Mouse (Mus musculus) olfactory bulb, adult 2 months (tissue): Measurements from ENCODE around the gene Aox3. TPM values are rescaled to one million over a fixed set of nuclear protein-coding genes. Genes with fewer than 3 reads are reported as not detected.

Source experiments
- H3K27ac ChIP-seq: fragments of 200-500 bp; 2 replicates; pipeline ENCODE4 v1.5.1; 2012; ENCODE audit warnings: low read depth, low read length; ENCODE audit not compliant: insufficient read depth
- H3K4me1 ChIP-seq: fragments of 200-500 bp; 2 replicates; pipeline ENCODE4 v1.6.1; 2012; ENCODE audit warnings: low read length; ENCODE audit not compliant: control insufficient read depth, insufficient read depth
- H3K4me3 ChIP-seq: fragments of 200-500 bp; 2 replicates; pipeline ENCODE4 v1.5.1; 2012; ENCODE audit warnings: mild to moderate bottlenecking, low read depth, low read length, moderate library complexity; ENCODE audit not compliant: insufficient read depth
- CTCF ChIP-seq: fragments of 200-500 bp; IDR thresholded peaks from 2 replicates; pipeline ENCODE4 v1.5.1; 2012; ENCODE audit warnings: low read depth, mild to moderate bottlenecking, low read length, moderate library complexity; ENCODE audit not compliant: insufficient read depth
- POLR2A ChIP-seq: fragments of 200-500 bp; IDR thresholded peaks from 2 replicates; pipeline ENCODE4 v1.6.1; 2012; ENCODE audit warnings: mild to moderate bottlenecking, low read depth, low read length, moderate library complexity; ENCODE audit not compliant: insufficient read depth
- WGBS: fragments of 180-500 bp; shearing (Covaris S2); methylation state at CpG from one replicate; pipeline ENCODE4 v1.1.7; 2018; 5-methylcytosine and 5-hydroxymethylcytosine counted together
- polyA plus RNA-seq: library from polyadenylated mRNA; stranded (reverse); fragments of >200 nt; gene quantifications from 2 replicates; pipeline ENCODE4 v1.2.4, GENCODE M21; 2012; ENCODE audit warnings: low replicate concordance; ENCODE audit not compliant: missing spikeins, insufficient read depth, insufficient read length

Gene Aox3
- polyA plus RNA-seq, 1 experiment, result not detected

DNA sequence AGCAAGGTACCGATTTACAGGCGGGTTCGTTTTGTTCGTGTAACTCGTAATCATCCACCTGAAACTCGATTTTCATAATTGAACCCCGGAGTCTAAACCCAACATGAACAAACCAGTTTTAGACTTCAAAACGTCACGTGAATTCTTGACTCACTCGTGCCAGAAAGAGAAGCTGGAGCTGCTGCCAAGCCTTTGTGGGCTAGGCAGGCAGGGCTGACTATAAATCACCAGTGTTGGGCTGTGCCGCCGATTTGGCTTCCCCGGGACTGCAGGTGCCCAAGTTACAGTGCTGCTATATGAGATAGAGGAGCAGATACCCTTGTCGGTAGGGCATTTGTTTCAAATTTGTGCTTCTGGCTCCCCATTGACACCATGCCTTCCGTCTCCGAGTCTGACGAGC is 97.3 kb downstream of the Aox3 start, which contains the start of gene Aox4:
TSS of gene Aox4 (plus strand) at position 195 of the 400 bp plus-strand sequence.
- Histone ChIP-seq H3K4me1 (peaks cover 11% of the 10 kb centered on the region), H3K4me3 (peak within 1 kb of the TSS; percentile 9; the same call in 1 of the 2 replicates), H3K27ac (no peak within 1 kb of the TSS)
- 30% methylated on average over 17 of the region's 17 CpGs for WGBS
- no peak for TF ChIP-seq CTCF
- TF ChIP-seq POLR2A, result no peak

DNA sequence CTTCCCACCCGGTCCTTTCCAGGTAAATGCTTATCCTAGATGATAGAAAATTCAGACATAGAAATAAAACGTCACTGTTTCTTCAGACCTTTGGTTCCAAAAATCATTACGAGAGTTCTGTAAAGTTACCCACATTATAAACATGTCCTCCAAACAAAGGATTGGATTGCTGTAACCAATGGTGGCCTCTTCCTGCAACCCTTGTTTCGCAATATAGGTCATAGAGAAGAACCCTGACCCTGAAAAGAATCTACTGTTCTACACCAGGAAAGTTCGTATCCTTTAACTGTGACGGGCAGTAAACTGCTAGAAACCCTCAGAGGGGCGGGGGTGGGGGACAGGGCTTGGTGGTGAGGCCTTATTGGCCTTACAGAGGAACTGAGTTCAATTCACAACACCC is 99.9 kb downstream of the Aox3 start:
- no peak overlapping the region for H3K4me3 ChIP-seq
- H3K4me1 ChIP-seq, result peaks cover 11% of the 10 kb centered on the region
- no peak for TF ChIP-seq POLR2A
- TF ChIP-seq CTCF, result no peak
- 96% methylated on average over 7 of the region's 7 CpGs for WGBS
- no peak overlapping the region for H3K27ac ChIP-seq

DNA sequence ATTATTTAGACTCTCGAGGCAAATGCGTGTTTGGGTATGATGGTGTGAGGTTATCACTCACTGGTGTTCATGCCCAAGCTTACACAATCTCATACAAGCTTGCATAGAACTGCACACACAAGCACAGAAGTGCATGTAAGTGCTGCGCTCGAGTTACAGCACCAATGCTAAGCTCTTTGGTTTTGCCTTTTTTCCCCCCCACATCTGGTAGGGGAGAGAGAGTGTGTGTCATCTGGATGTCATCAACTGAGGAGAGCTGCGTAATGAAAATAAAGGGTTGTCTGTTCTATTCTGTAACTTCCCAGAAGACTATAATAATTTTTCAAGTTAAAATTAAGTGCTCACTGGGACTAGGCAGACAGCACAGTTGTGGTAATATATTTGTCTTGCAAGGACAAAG is 100.9 kb downstream of the Aox3 start:
- 72% methylated on average over 5 of the region's 5 CpGs for WGBS
- no peak overlapping the region for H3K27ac ChIP-seq
- H3K4me3 ChIP-seq, result no peak overlapping the region
- no peak for TF ChIP-seq CTCF
- TF ChIP-seq POLR2A, result no peak
- peaks cover 11% of the 10 kb centered on the region for H3K4me1 ChIP-seq

DNA sequence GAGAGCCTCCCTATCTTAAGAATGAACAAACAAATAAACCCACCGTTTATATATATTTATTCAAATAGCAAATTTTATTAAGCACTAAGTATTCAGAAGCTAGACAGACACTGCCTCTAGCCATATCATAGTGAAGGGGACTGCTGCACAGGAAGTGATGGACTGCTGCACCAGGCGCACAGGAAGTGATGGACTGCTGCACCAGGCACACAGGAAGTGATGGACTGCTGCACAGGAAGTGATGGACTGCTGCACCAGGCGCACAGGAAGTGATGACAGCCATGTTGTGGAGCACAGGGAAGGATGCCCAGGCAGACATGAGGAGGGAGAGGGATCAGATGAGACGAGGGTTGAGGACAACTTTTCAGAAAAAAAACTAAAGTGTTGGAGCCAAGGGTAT is 102.4 kb downstream of the Aox3 start:
- WGBS, result 92% methylated on average over 4 of the region's 4 CpGs
- H3K4me3 ChIP-seq, result no peak overlapping the region
- TF ChIP-seq CTCF (no peak), POLR2A (no peak)
- no peak overlapping the region for H3K27ac ChIP-seq
- H3K4me1 ChIP-seq, result peaks cover 8% of the 10 kb centered on the region

DNA sequence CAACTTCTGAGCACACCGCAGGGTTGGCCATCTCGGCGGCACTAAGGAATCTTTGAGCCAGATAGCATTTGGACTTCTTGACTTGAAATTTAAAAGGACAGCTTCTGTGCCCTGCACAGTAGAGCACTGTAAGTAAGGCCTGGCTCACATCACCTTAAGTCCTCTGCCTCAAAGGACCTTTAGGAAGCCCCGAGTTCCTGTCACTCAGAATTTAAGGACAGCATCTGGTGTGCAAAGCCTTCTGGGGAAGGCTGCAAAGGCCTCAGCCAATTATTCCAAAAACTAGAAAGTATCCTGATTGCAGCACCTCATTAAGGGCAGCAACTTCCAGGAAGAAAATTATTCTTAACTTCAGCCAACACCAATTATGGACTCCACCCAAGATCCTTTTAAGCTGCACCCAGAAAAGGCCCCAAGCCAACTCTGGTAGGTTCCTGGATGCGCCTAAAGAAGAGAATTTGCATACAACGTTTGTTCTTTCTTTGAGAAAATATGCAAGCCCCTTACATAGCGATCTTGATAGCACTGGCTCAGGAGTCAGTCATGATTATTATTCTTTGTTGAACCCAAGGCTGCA is 103.1 kb downstream of the Aox3 start:
- WGBS, result 60% methylated on average over 7 of the region's 7 CpGs
- no peak for TF ChIP-seq POLR2A
- TF ChIP-seq CTCF, result no peak
- Histone ChIP-seq H3K4me1 (peaks cover 3% of the 10 kb centered on the region), H3K4me3 (no peak overlapping the region), H3K27ac (no peak overlapping the region)

DNA sequence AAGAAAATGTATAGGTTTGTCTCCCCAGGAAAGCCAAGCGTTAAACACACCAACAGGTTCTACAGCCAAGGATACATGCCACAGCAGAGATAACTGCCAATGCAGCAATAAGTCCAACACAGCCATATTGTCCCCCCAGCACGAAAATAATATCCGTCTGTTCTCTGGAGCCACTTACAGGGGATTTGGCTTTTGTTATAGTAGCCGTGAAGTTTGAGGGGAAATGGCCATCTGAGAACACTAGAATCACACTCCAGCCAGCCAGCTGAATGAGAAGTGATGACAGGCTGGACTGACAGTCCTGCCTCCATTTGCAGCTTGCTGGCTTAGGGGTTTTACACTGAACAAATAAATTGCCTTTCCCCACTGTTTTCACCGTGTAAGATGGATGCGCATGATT is 108.1 kb downstream of the Aox3 start:
- Histone ChIP-seq H3K4me1 (no peaks in the 10 kb centered on the region), H3K4me3 (no peak overlapping the region), H3K27ac (no peak overlapping the region)
- WGBS, result 64% methylated on average over 6 of the region's 6 CpGs
- TF ChIP-seq CTCF (no peak), POLR2A (no peak)

DNA sequence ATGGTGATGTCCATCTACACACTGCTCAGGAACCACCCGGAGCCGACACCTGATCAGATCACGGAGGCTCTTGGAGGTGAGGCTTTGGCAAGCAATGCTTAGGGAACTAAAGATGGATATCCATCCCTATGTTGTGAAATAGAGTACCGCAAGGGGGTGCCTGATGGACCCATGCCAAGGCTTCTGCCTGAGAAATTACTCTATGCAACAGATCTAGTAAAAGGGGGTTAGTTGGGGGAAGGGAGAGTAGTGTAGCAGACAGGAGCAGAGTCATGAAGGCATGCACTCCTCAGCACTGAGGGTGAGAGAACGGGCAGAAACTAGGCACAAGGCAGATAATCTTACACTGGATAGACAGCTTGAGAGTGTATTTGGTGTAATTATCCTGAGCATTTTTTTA is 108.9 kb downstream of the Aox3 start:
- H3K4me1 ChIP-seq, result no peaks in the 10 kb centered on the region
- H3K4me3 ChIP-seq, result no peak overlapping the region
- no peak overlapping the region for H3K27ac ChIP-seq
- WGBS, result 75% methylated on average over 5 of the region's 5 CpGs
- no peak for TF ChIP-seq CTCF
- no peak for TF ChIP-seq POLR2A

DNA sequence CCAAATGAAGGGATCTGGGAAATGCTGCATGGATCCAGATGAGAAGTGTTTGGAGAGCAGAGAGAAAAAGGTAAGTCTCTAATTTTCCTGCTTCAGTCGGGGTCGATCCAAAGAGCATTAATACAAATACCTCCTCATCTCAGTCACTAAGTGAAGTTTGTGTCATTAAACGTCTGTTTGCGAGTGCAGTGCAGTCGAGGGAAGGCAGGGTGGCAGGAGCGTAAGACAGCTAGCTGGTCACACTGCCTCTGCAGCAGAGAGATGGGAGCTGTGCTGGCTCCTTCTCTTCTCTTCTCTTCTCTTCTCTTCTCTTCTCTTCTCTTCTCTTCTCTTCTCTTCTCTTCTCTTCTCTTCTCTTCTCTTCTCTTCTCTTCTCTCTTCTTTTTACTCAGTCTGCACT is 115.2 kb downstream of the Aox3 start:
- 80% methylated on average over 6 of the region's 6 CpGs for WGBS
- TF ChIP-seq POLR2A (no peak), CTCF (no peak)

DNA sequence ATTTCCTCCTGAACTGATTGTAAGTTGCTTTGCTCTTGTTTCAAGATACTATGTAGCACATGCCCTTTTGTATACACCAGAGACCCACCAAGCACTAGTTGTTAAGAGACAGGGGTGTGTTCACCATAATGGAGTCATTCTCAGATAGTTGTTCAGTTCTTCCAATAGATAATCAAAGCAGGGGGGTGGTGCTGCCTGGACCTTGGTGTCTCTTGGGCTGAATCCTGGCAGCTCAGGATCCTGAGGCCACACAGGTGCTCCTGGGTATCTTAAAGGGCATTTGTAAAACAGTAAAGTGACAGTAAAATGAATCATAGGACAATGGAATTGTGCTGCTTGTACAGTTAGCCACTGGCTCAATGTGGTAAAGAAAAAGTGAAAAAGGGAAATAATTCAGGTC is 116.0 kb downstream of the Aox3 start:
- no peak overlapping the region for H3K27ac ChIP-seq
- H3K4me1 ChIP-seq, result no peaks in the 10 kb centered on the region
- TF ChIP-seq POLR2A (no peak), CTCF (no peak)
- no peak overlapping the region for H3K4me3 ChIP-seq

More for the DNA sequence above, 115.2 kb downstream of the Aox3 start:
- Histone ChIP-seq H3K4me1 (no peaks in the 10 kb centered on the region), H3K4me3 (no peak overlapping the region), H3K27ac (no peak overlapping the region)

DNA sequence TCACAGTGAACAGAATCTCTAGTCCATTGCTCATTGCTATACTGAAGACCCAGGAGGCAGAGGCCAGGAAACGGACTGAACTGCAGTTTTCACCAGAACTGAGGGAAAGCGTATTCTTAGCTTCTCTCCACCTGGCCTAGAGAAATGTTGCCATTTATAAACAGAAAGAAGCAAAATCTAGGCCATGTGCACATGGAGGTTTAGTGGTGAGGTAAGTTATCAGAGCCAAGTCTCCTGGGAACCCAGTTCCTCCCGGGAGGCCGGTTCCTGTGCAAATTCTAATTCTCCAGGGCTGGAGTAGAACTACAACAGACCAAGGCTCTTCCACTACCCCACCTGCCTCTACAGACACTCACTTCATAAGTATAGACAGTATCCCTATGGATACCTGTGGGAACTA is 116.8 kb downstream of the Aox3 start:
- Histone ChIP-seq H3K4me1 (no peaks in the 10 kb centered on the region), H3K27ac (no peak overlapping the region), H3K4me3 (no peak overlapping the region)
- TF ChIP-seq CTCF, result no peak
- no peak for TF ChIP-seq POLR2A
- WGBS, result 90% methylated on average over 4 of the region's 4 CpGs
